Mouse (Mus musculus) right cerebral cortex, adult 2 months (tissue): Measurements from ENCODE around the gene Adgra3.

Source experiments
- DNase-seq, 2 experiments: peaks; one replicate each; pipeline ENCODE4 v3.0.0; 2021 to 2022; ENCODE audit warnings: low spot score in 2 of 2

The Adgra3 gene

GRCm38 (mm10) chr5:50031763-50032272 lies 27.0 kb downstream of the Adgra3 start:
- no peak for DNase-seq

DNA sequence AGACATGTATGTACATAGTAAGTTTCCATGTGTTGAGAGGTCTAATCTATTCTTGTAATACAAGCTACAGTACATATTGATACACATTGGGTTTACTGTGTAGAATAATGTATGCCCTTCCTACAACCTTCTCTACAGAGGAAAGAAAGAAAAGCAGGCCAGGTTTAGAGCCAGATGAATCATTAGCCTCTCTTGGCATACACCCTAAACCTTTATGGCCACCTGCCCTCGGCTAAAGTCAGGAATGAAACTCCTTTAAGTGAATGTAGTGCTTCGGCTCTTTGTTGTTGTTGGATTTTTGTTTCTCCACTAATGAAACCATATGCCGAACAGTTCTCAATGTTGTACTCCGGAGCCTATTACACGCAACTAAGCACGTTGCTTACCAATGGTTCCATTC lies 27.5 kb downstream of the Adgra3 start:
- DNase-seq: no peak

DNA sequence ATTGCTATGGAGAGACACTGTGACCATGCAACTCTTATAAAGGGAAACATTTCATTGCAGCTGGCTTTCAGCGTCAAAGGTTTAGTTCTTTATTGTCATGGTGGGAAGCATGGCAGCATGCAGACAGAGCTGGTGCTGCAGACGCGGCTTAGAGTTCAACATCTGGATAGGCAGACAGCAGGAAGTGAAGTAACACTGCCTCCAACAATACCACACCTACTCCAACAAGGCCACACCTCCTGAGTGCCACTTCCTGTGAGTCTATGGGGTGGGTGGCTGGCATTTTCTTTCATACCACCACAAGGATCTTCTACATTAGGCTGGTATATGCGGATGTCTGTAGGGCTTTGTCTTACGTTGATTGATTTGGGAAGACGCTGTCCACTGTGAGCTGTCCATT lies 29.1 kb downstream of the Adgra3 start:
- DNase-seq: no peak

DNA sequence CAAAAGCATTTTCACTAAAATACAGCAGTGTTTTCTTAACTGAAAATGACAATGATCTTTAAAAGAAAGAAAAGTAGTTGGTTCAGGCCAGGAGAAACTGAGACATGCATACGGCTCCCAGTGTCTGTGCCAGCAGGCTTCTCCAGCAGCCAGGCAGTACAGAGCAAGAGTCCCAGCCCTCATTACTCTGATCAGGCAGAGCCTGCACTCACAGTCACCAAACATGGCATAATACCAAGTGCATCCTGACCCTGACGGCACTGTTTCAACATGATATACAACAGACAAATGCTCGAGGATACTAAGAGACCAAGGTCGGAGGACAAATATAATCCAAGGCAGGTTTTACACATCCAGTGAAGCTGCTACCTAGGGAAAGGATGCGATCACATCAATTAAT lies 31.2 kb downstream of the Adgra3 start:
- DNase-seq: no peak

DNA sequence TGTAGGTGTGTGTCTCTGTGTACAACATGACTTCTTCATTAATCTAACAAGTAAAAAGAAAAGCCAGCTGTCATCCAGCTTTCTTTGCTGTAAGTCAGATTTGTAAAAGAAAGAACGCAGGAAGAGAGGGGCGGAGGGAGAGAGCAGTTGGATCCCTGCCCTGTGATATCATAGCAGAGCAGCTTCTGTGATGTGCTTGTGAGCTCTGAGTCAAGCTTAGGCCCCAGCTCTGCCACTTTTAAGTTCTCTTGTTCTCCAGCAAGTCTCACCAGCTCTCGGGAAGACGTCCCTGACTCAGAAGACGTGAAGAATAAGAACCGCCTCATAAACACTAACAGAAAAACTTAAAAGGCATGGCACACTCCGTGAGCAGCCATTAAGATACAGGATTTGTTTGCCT lies 31.8 kb downstream of the Adgra3 start:
- DNase-seq: no peak

GRCm38 (mm10) chr5:50026148-50026547 lies 32.7 kb downstream of the Adgra3 start:
- no peak for DNase-seq

DNA sequence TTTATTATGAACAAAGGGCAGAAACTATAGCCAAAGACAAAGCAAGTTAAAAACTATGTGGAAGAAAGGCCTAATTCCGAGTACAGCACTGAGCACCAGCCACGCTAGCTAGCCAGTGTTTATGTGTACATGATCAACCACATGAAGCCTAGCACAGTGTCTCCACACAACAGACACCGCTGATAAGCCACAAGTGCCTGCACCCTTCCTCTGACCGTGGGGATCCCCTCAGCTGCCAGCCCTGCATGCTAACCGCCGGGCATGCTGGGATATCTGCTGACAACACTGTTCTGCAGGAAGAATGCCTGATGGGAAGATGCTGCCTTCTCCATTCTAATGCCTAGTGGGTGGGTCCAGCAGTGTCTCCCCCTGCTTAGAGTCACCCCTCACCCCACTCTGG lies 34.7 kb downstream of the Adgra3 start:
- no peak for DNase-seq

GRCm38 (mm10) chr5:50015987-50016587 lies 42.7 kb downstream of the Adgra3 start:
- DNase-seq: no peak

DNA sequence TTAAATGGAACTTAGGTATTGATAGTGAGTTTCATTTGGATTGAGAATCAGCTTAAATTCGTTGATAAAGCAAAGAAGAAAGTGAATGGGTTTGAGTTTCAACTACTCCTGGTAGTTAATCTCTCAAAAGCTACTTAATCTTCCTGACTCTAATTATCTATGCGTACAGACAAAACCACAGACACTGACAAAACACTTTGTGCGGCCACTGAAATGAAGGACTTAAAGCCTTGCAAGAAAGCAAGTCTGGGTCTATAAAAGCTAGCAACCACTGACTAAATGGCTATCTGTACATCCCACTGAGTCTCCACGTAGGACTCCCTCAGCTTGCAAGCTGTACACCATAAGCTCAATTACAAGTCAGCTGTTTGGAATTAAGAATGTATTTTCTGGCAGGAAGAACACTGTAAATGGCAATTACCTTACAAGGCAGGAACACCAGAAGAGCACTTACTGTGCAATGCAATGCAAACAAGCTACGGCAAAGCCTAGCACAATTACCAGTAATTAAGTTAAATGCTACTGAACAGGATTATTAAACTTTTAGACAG lies 43.6 kb downstream of the Adgra3 start:
- no peak for DNase-seq

DNA sequence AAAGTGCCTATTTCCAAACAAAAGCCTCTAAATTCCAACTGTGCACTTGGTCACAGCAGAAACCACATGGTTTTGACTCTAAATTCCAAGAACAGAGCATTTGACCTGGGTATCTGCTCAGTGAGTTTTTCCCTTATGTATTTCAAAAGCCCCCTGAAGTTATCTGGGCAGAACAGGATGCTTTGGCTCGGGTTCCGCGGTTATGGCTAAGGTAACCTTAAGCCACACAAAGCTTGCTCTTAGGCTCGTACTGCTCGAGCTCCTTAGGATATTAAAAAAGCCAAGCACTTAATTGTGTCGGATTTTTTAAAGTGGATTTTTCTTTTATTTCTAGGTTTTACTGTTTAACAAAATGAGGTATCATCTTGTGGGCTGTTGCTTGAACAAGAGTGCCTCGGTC lies 44.1 kb downstream of the Adgra3 start:
- DNase-seq: no peak

- no peak for DNase-seq
Observed at GRCm38 (mm10) chr5:50013965-50014364, 44.8 kb downstream of the Adgra3 start.

GRCm38 (mm10) chr5:50008841-50009240 lies 50.0 kb downstream of the Adgra3 start:
- no peak for DNase-seq

DNA sequence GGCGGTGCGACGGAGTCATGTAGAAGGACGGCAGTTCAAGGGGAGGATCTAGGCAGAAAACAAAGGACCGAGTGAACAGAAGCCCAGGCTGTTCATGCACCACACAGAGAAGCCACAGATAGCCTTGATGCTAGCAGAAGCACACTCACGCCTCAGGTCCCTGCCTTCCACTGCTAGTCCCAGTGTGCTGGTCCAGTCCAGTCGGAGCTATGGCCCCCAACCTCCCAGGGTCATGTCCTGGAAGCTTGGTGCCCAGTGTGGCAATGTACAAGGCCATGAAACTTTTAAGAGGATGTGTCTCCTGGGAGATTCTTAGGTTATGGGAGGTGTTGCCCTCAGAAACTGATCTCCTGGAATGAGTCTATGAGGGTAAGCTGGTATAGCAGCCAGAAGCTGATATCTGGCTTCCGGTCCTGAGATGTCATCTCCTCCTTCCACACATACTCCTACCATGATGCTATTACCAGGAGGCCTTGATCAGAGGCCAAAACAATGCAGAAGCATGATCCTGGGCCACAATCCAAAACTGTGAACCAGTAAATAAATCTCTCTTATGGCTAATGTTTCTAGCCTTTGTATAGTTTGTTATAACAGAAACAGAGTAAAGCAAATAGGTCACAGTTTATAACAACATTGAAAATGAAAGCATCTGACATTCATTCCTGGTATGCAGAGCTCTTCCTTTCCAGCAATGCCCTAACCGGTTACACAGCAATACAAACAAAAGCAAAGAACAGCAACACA lies 51.7 kb downstream of the Adgra3 start:
- DNase-seq: no peak

DNA sequence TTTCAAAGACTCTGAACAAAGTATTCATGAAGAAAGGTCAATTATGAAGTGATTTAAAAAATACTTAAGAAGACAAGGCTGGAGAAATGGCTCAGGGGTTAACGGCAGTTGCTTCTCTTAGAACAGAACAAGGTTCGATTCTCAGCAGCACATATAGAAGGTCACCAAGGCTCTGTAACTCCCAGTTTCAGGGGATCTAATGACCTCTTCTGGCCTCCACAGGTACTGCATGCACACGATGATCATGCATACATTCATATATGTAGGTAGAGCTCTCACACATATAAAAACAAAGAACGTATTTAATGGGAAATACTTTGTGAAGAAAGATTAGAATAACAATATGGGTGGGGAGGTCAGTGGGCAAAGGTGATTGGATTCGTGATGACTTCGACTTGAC lies 56.5 kb downstream of the Adgra3 start:
- no peak for DNase-seq

GRCm38 (mm10) chr5:49999764-50000163 lies 59.0 kb downstream of the Adgra3 start:
- no peak for DNase-seq

- DNase-seq: no peak
Observed at GRCm38 (mm10) chr5:49997019-49997418, 61.8 kb downstream of the Adgra3 start.

GRCm38 (mm10) chr5:49996457-49996856 lies 62.3 kb downstream of the Adgra3 start:
- DNase-seq: peak; percentile 61 to 62

GRCm38 (mm10) chr5:49990737-49991323 lies 68.0 kb downstream of the Adgra3 start:
- DNase-seq: no peak

GRCm38 (mm10) chr5:49988015-49988798 lies 70.6 kb downstream of the Adgra3 start:
- peak; percentile 44 to 47 for DNase-seq

- no peak for DNase-seq
Observed at GRCm38 (mm10) chr5:49980727-49981126, 78.1 kb downstream of the Adgra3 start.

GRCm38 (mm10) chr5:49979246-49979645 lies 79.6 kb downstream of the Adgra3 start:
- no peak for DNase-seq

GRCm38 (mm10) chr5:49975971-49976370 lies 82.8 kb downstream of the Adgra3 start:
- peak; percentile 93 for DNase-seq
